Mouse (Mus musculus) kidney, adult 2 months (tissue): Measurements from ENCODE around the gene Epo. TPM values are rescaled to one million over a fixed set of nuclear protein-coding genes. Genes with fewer than 3 reads are reported as not detected.

Experiments used
- DNase-seq: peaks from one replicate; pipeline ENCODE4 v3.0.0; 2021
- H3K27ac ChIP-seq: fragments of 200-500 bp; 2 replicates; pipeline ENCODE4 v1.5.1; 2012; ENCODE audit warnings: low read depth, low read length, control low read depth, inconsistent platforms; ENCODE audit not compliant: insufficient read depth
- H3K27me3 ChIP-seq: fragments of 200-500 bp; replicated peaks from 2 replicates; pipeline ENCODE4 v1.6.1; 2012; ENCODE audit warnings: mild to moderate bottlenecking, moderate library complexity, low read length, inconsistent platforms; ENCODE audit not compliant: control insufficient read depth, insufficient read depth
- H3K36me3 ChIP-seq: fragments of 200-500 bp; 2 replicates; pipeline ENCODE4 v1.6.1; 2012; ENCODE audit warnings: mild to moderate bottlenecking, moderate library complexity, low read length, inconsistent platforms; ENCODE audit not compliant: control insufficient read depth, insufficient read depth
- H3K4me1 ChIP-seq: fragments of 200-500 bp; 2 replicates; pipeline ENCODE4 v1.6.1; 2011; ENCODE audit warnings: low read length; ENCODE audit not compliant: control insufficient read depth, insufficient read depth
- H3K4me3 ChIP-seq: fragments of 200-500 bp; 2 replicates; pipeline ENCODE4 v1.5.1; 2011; ENCODE audit warnings: mild to moderate bottlenecking, low read depth, low read length, control low read depth; ENCODE audit not compliant: insufficient read depth
- CTCF ChIP-seq: fragments of 200-500 bp; conservative IDR thresholded peaks from 2 replicates; pipeline ENCODE4 v1.5.1; 2011; ENCODE audit warnings: low read depth, mild to moderate bottlenecking, control low read depth, low read length, moderate library complexity, mixed read lengths; ENCODE audit not compliant: insufficient read depth, insufficient read length
- POLR2A ChIP-seq: fragments of 200-500 bp; IDR thresholded peaks from one replicate; pipeline ENCODE4 v1.6.1; 2011; ENCODE audit warnings: low read depth, low read length, control low read depth
- WGBS: fragments of 180-500 bp; shearing (Covaris S2); methylation state at CpG from one replicate; pipeline ENCODE4 v1.1.7; 2018; 5-methylcytosine and 5-hydroxymethylcytosine counted together
- polyA plus RNA-seq: library from polyadenylated mRNA; depleted of rRNA; stranded (reverse); fragments of >200 nt; gene quantifications from 2 replicates; pipeline ENCODE4 v1.2.3, GENCODE M21; 2012

Gene Epo
- polyA plus RNA-seq, 1 experiment: not detected

GRCm38 (mm10) chr5:137530588-137531413 lies 2.2 kb downstream of the Epo start:
- DNase-seq: peak; percentile 81
- TF ChIP-seq POLR2A: no peak
- no peak for TF ChIP-seq CTCF

GRCm38 (mm10) chr5:137530075-137530474 lies 3.0 kb downstream of the Epo start:
- Histone ChIP-seq H3K27ac (no peak overlapping the region), H3K36me3 (peaks cover 6% of the 10 kb centered on the region; the same call in 1 of the 2 replicates)

More at GRCm38 (mm10) chr5:137530588-137531413, 2.2 kb downstream of the Epo start:
- 1% methylated on average over 39 of the region's 46 CpGs for WGBS
- Histone ChIP-seq H3K4me1 (peaks cover 7% of the 10 kb centered on the region; the same call in 1 of the 2 replicates), H3K36me3 (peaks cover 3% of the 10 kb centered on the region; the same call in 1 of the 2 replicates), H3K27ac (peak overlapping the region; percentile 88), H3K27me3 (no peaks in the 10 kb centered on the region), H3K4me3 (peak overlapping the region; percentile 100)

GRCm38 (mm10) chr5:137529221-137529995 lies 3.6 kb downstream of the Epo start:
- H3K4me3 ChIP-seq: no peak overlapping the region
- H3K4me1 ChIP-seq: peaks cover 7% of the 10 kb centered on the region; the same call in 1 of the 2 replicates
- 70% methylated on average over 15 of the region's 15 CpGs for WGBS
- H3K36me3 ChIP-seq: peaks cover 9% of the 10 kb centered on the region
- no peak for TF ChIP-seq CTCF
- H3K27ac ChIP-seq: no peak overlapping the region
- DNase-seq: no peak
- H3K27me3 ChIP-seq: no peaks in the 10 kb centered on the region

More at GRCm38 (mm10) chr5:137530075-137530474, 3.0 kb downstream of the Epo start:
- 66% methylated on average over 8 of the region's 8 CpGs for WGBS
- TF ChIP-seq POLR2A (no peak), CTCF (no peak)
- peak overlapping the region; percentile 100 for H3K4me3 ChIP-seq
- no peak for DNase-seq
- no peaks in the 10 kb centered on the region for H3K27me3 ChIP-seq
- H3K4me1 ChIP-seq: peaks cover 7% of the 10 kb centered on the region; the same call in 1 of the 2 replicates

- DNase-seq: no peak
- H3K36me3 ChIP-seq: peaks cover 9% of the 10 kb centered on the region
- H3K4me3 ChIP-seq: no peak overlapping the region
- H3K4me1 ChIP-seq: peaks cover 4% of the 10 kb centered on the region; the same call in 1 of the 2 replicates
- 70% methylated on average over 22 of the region's 22 CpGs for WGBS
- no peak overlapping the region for H3K27ac ChIP-seq
- TF ChIP-seq CTCF (no peak), POLR2A (no peak)
- H3K27me3 ChIP-seq: no peaks in the 10 kb centered on the region
Observed at GRCm38 (mm10) chr5:137528247-137528968, 4.6 kb downstream of the Epo start.

- Histone ChIP-seq H3K4me3 (no peak overlapping the region), H3K4me1 (peaks cover 4% of the 10 kb centered on the region; the same call in 1 of the 2 replicates), H3K27me3 (no peaks in the 10 kb centered on the region), H3K27ac (no peak overlapping the region), H3K36me3 (peaks cover 9% of the 10 kb centered on the region)
- TF ChIP-seq CTCF (no peak), POLR2A (no peak)
- no peak for DNase-seq
- 41% methylated on average over 1 of the region's 1 CpGs for WGBS
Observed at GRCm38 (mm10) chr5:137527413-137527812, 5.6 kb downstream of the Epo start.

GRCm38 (mm10) chr5:137526192-137526936 lies 6.7 kb downstream of the Epo start:
- H3K27ac ChIP-seq: no peak overlapping the region
- peaks cover 4% of the 10 kb centered on the region; the same call in 1 of the 2 replicates for H3K4me1 ChIP-seq
- no peak overlapping the region for H3K4me3 ChIP-seq
- DNase-seq: peak; percentile 57
- TF ChIP-seq CTCF: peak; percentile 16; the same call in 1 of the 2 replicates
- no peak for TF ChIP-seq POLR2A
- H3K27me3 ChIP-seq: no peaks in the 10 kb centered on the region
- 38% methylated on average over 16 of the region's 16 CpGs for WGBS
- peaks cover 11% of the 10 kb centered on the region for H3K36me3 ChIP-seq
